ENCODE assay signal across 8 mouse cellular contexts in the genomic region with DNA sequence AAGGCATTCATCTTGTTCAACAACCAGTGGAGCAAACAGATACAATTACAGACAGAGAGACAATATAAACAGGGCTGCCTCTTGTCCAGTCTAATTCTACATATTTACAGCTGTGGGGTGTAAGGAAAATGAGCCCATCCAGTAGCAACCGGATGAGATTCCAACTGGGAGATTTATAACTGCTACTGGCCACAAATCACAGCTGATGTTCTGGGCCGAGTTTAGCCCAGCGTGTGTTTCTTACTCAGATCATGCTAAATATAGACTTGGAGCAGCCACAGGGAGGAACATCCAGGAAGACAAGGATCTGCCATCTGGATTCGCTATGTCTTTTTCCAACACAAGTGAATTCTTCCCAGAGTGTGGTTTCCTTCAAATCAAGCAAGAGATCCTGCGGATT. TPM values are rescaled to one million over a fixed set of nuclear protein-coding genes. Genes with fewer than 3 reads are reported as not detected.
A peak's percentile ranks its signal among the peaks of the same experiment; 100 is the strongest.
DNase-seq lines count a peak whose midpoint lies in the region; ATAC-seq and TF ChIP-seq lines count a peak whose summit lies in the region.

No protein-coding gene starts in this region.

- intact Hi-C loops in left cerebral cortex, adult 2 months (cut with DNase I): loop anchor here (10.0 kb wide), 1 partner anchor 417 kb away; no protein-coding TSS in a partner anchor

- peak overlapping the region; percentile 62; the same call in 1 of the 2 replicates for H3K27ac ChIP-seq in left cerebral cortex, adult 2 months

- no peak overlapping the region for H3K4me3 ChIP-seq in left cerebral cortex, adult 2 months

- no peak for TF ChIP-seq CTCF in left cerebral cortex, adult 2 months (IDR thresholded peaks at IDR 0.05)

- ATAC-seq in granulocyte monocyte progenitor cell, adult 5-6 weeks (replicated peaks; ENCODE audit: poor library complexity, severe bottlenecking): no peak

- DNase-seq in adrenal gland, adult 2 months: peak; percentile 57
- DNase-seq in adrenal gland, adult 18-20 months (ENCODE audit: low spot score in 2 of 2): no peak
- DNase-seq in right cerebral cortex, adult 18-20 months: peak; percentile 72
- DNase-seq in right cerebral cortex, postnatal 4 days: no peak
- peak; percentile 16 to 34 for DNase-seq in left cerebral cortex, adult 2 months (ENCODE audit: extremely low spot score in 1 of 2, low spot score in 2 of 2)
- DNase-seq in spleen, postnatal 10 days (ENCODE audit: low spot score in 2 of 2): no peak
- DNase-seq in ovary, postnatal 36 days (ENCODE audit: low spot score): no peak

RNA-seq across cellular contexts. Expression of a gene that starts 27.4 kb away (rescaled TPM):
- total RNA-seq in adrenal gland, adult 2 months (2021): under 1 TPM; 0.62 to 0.63 TPM
- 0.24 and 0.62 TPM in 2 replicates for polyA plus RNA-seq in adrenal gland, adult 2 months (2012; rRNA removed)
- under 1 TPM; 0.27 to 0.67 TPM for total RNA-seq in adrenal gland, adult 18-20 months (2021)
- total RNA-seq in left cerebral cortex, adult 2 months (2021): under 1 TPM in 1 of 2 experiments, not detected in 1; 0.44 TPM
- total RNA-seq in granulocyte monocyte progenitor cell, adult 5-6 weeks (2014; fragmentation: Nextera tagmentation): not detected in 2 replicates
- not detected in 2 replicates for total RNA-seq in granulocyte monocyte progenitor cell, adult 5-6 weeks (2017)

Comparison
In these comparisons a context has a peak if more than half of its experiments do, and no peak if none do; other contexts are left out.
1. DNase-seq: peak in adrenal gland, adult 2 months (single experiment), right cerebral cortex, adult 18-20 months (single experiment) and left cerebral cortex, adult 2 months (2 of 2); none in adrenal gland, adult 18-20 months (0 of 2), right cerebral cortex, postnatal 4 days (single experiment), spleen, postnatal 10 days (0 of 2) and ovary, postnatal 36 days (single experiment).